Comparison of ENCODE assay signal across 14 mouse cellular contexts in the genomic region with DNA sequence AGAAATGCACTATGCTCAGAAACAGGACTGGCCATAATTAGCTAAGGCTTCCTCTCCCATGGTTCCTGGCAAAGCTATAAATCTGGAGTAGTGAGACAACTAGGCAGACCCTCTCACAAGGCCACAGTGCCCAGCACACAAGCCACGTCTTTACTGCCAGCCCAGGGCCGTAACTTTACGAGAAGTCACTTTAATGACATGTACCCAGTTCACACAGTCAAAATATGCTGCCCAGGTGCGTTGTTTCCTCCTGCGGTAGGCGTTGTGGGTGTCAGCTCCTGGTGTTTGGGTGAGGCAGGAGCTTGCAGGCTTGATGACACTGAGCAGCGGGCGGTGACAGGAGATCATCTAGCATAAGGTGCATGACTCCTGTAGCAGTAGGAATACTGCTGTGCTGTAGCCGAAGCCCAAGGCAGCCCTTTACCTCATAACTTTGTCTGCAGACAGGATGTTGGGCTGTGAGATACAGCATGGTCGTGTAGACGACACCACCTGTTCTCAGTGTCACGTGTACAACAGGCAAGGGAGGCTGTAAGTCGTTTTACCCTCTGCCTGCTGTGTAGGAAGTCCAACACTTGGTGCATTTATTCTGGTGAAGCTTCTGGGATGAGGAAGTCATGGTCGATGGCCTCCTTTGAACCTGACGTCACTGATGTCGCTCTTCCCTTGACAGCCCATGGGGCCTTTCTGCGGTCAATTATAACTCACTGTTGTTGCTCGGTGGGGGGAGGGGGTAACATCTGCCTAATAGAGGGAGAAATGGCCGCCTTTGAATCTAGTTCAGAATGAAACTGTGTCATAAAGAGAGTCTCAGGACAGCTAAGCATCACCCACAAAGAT. TPM values are rescaled to one million over a fixed set of nuclear protein-coding genes. Genes with fewer than 3 reads are reported as not detected.
DNase-seq lines count a peak whose midpoint lies in the region; ATAC-seq and TF ChIP-seq lines count a peak whose summit lies in the region.
"Had no signal": no experiment of that assay in that cellular context is flagged by ENCODE, and none has a peak within 500 bp of the region (broad histone marks: within the 10 kb centered on the region; RNA-seq: fewer than 3 reads in every experiment).

No protein-coding gene starts in this region.

- no peak for TF ChIP-seq CTCF in intestine, postnatal 0 days (IDR thresholded peaks at IDR 0.05; ENCODE audit: low read depth)

- ATAC-seq in intestine, postnatal 0 days = no peak
- ATAC-seq in intestine, embryonic 15.5 days = no peak
- ATAC-seq in hindbrain, embryonic 14.5 days (ENCODE audit: low FRiP score) = no peak

- peaks cover 2% of the 10 kb centered on the region; the same call in 1 of the 2 replicates for H3K4me1 ChIP-seq in intestine, postnatal 0 days (replicated peaks; ENCODE audit: control insufficient read depth, insufficient read depth, low read length)
- H3K4me1 ChIP-seq in intestine, embryonic 15.5 days (replicated peaks) = 0 out of 2 replicates have a peak, but pooled peaks cover 3% of the 10 kb centered on the region
- peaks cover 6% of the 10 kb centered on the region for H3K4me1 ChIP-seq in hindbrain, embryonic 14.5 days (replicated peaks; ENCODE audit: control insufficient read depth, insufficient read depth, low read length)

- no peaks in the 10 kb centered on the region for H3K9me3 ChIP-seq in intestine, postnatal 0 days (ENCODE audit: control insufficient read depth)
- no peaks in the 10 kb centered on the region for H3K9me3 ChIP-seq in intestine, embryonic 15.5 days
- no peaks in the 10 kb centered on the region for H3K9me3 ChIP-seq in hindbrain, embryonic 14.5 days (ENCODE audit: control insufficient read depth, low read length)
- H3K9me3 ChIP-seq: limb, embryonic 12.5 days had no signal

- no peak overlapping the region for H3K4me3 ChIP-seq in intestine, postnatal 0 days (ENCODE audit: low read depth, low read length)
- no peak overlapping the region for H3K4me3 ChIP-seq in intestine, embryonic 15.5 days (replicated peaks)
- no peak overlapping the region for H3K4me3 ChIP-seq in hindbrain, embryonic 14.5 days (replicated peaks; ENCODE audit: low read length)
- H3K4me3 ChIP-seq: limb, embryonic 12.5 days had no signal

- no peak overlapping the region for H3K9ac ChIP-seq in intestine, postnatal 0 days (ENCODE audit: low read depth, low read length)
- H3K9ac ChIP-seq in intestine, embryonic 15.5 days = no peak overlapping the region
- no peak overlapping the region for H3K9ac ChIP-seq in hindbrain, embryonic 14.5 days
- H3K9ac ChIP-seq: limb, embryonic 12.5 days had no signal

- H3K36me3 ChIP-seq in intestine, postnatal 0 days (ENCODE audit: control insufficient read depth, insufficient read depth) = no peaks in the 10 kb centered on the region
- H3K36me3 ChIP-seq in intestine, embryonic 15.5 days = no peaks in the 10 kb centered on the region
- H3K36me3 ChIP-seq in hindbrain, embryonic 14.5 days (replicated peaks; ENCODE audit: control insufficient read depth, insufficient read depth) = no peaks in the 10 kb centered on the region
- H3K36me3 ChIP-seq: limb, embryonic 12.5 days had no signal

- H3K27ac ChIP-seq in intestine, postnatal 0 days (ENCODE audit: low read depth, low read length) = peak overlapping the region; percentile 35
- no peak overlapping the region for H3K27ac ChIP-seq in intestine, embryonic 15.5 days
- H3K27ac ChIP-seq in hindbrain, embryonic 14.5 days = no peak overlapping the region
- H3K27ac ChIP-seq: limb, embryonic 12.5 days had no signal

- peak; percentile 93 for DNase-seq in induced T-regulatory cell, adult 2 months (ENCODE audit: low read depth)
- DNase-seq in naive thymus-derived CD4-positive, alpha-beta T cell, adult 2 months (ENCODE audit: low read depth) = peak; percentile 86
- DNase-seq in thymus, postnatal 10 days (ENCODE audit: low spot score in 2 of 2) = peak; percentile 70 to 72
- DNase-seq in right cerebral cortex, postnatal 36 days (ENCODE audit: low spot score in 2 of 2) = no peak
- DNase-seq in hindbrain, embryonic 14.5 days (ENCODE audit: low spot score) = no peak
- no peak for DNase-seq in testis, postnatal 14 days (ENCODE audit: low spot score)
- DNase-seq: cerebellum, adult 11-12 months; heart, postnatal 36 days; kidney, postnatal 10 days; midbrain, embryonic 14.5 days; right cerebral cortex, postnatal 14 days had no signal

- no peaks in the 10 kb centered on the region for H3K27me3 ChIP-seq in intestine, postnatal 0 days (replicated peaks; ENCODE audit: control insufficient read depth, insufficient read depth, low read length)
- no peaks in the 10 kb centered on the region for H3K27me3 ChIP-seq in intestine, embryonic 15.5 days (replicated peaks)
- H3K27me3 ChIP-seq in hindbrain, embryonic 14.5 days (ENCODE audit: control insufficient read depth, insufficient read depth, low read length) = no peaks in the 10 kb centered on the region
- H3K27me3 ChIP-seq: limb, embryonic 12.5 days had no signal

- 56% methylated on average over 19 of the region's 19 CpGs for WGBS in intestine, postnatal 0 days
- WGBS in intestine, embryonic 15.5 days = 60% methylated on average over 19 of the region's 19 CpGs
- WGBS in hindbrain, embryonic 14.5 days = 71% methylated on average over 19 of the region's 19 CpGs

- no peak overlapping the region for H3K4me2 ChIP-seq in intestine, postnatal 0 days (replicated peaks; ENCODE audit: low read depth)
- no peak overlapping the region for H3K4me2 ChIP-seq in intestine, embryonic 15.5 days (replicated peaks)
- H3K4me2 ChIP-seq in hindbrain, embryonic 14.5 days (replicated peaks) = no peak overlapping the region
- H3K4me2 ChIP-seq: limb, embryonic 12.5 days had no signal

RNA-seq across cellular contexts. Expression of gene Ppp2ca, which starts 22.5 kb away (rescaled TPM):
- polyA plus RNA-seq in intestine, postnatal 0 days (2015; fragmentation: Nextera tagmentation; extraction: Ambion mirVana) = 44.9 and 47.9 TPM in 2 replicates
- 64.8 and 69.3 TPM in 2 replicates for polyA plus RNA-seq in intestine, embryonic 15.5 days (2015; fragmentation: Nextera tagmentation; extraction: Ambion mirVana)
- 165 and 180 TPM in 2 replicates for polyA plus RNA-seq in hindbrain, embryonic 14.5 days (2014; fragmentation: Nextera tagmentation; extraction: Ambion mirVana)

Comparison
In these comparisons a context has a peak if more than half of its experiments do, and no peak if none do; other contexts are left out.
1. DNase-seq: peak in induced T-regulatory cell, adult 2 months (single experiment), naive thymus-derived CD4-positive, alpha-beta T cell, adult 2 months (single experiment) and thymus, postnatal 10 days (2 of 2); none in right cerebral cortex, postnatal 36 days (0 of 2), hindbrain, embryonic 14.5 days (single experiment) and testis, postnatal 14 days (single experiment).